Mouse (Mus musculus) left cerebral cortex, postnatal 36 days (tissue): ENCODE measurements around the gene Fam3c. TPM values are rescaled to one million over a fixed set of nuclear protein-coding genes. Genes with fewer than 3 reads are reported as not detected.

Experiments used
- DNase-seq, 2 experiments: peaks; one replicate each; pipeline ENCODE4 v3.0.0; 2021 to 2022; ENCODE audit warnings: low spot score in 2 of 2, mixed read lengths in 1 of 2
- intact Hi-C: fragments of 180-260 bp; cut with DNase I; formaldehyde crosslinking; loops from one replicate; pipeline ENCODE4 v1.15.1; 2025
- total RNA-seq, 2 experiments: library from RNA; stranded (reverse); gene quantifications; 2 replicates each; pipeline ENCODE4 v1.2.3; 2021

Fam3c gene
- total RNA-seq, 2 experiments from 2014 or later = 86.8 to 88.0 TPM

DNA sequence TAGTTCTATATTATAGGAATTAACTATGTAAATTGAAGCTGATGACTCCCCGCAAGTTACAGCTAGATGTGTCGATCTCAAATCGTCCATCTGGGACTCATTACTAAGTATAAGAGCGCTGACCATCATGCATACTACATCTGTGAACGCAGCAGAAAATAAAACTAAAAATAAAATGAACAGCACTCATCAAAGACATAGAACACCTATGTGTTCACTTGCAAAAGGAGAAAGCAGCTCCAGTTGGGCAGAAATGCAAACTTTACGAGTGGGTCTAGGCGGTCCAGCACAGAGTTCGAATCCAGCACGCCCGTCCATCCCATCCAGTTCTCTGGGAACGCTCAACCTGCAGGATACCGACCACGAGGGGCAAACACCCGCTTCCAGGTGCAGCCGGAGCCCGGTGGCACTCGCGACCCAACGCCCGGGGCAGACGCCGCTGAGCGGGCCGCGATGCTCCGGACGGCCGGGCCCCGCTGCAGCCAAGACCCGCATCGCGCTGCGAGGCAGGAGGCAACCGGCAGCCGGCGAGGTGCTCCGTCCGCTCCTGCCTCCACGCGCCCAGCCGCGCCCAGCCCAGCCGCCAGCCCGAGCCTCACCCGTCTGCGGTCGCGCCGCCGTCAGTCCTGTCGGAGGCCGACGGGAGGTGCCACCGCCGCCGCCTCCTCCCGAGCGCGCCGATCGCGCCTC, 502 bp downstream of the Fam3c start:
- intact Hi-C loops = no loop called here
- no peak for DNase-seq

DNA sequence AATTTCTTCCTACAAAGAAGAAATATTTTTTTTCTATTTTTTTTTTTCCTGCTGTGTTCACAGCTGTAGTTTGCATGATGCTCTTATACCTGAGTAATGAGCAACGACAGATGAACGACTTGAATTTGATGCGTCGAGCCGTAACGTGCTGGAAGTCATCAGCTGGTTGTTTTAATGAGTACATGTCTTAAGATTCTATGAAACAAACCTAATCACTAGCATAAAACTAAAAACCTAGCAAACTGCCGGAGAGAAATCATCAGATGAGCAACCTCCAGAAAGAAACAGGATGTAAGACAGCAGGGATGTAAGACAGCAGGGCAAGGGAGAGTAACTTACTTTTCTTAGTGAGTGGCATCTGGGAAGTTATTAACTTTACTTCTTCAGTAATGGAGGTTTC, 1.4 kb downstream of the Fam3c start:
- no peak for DNase-seq
- intact Hi-C loops = no loop called here

DNA sequence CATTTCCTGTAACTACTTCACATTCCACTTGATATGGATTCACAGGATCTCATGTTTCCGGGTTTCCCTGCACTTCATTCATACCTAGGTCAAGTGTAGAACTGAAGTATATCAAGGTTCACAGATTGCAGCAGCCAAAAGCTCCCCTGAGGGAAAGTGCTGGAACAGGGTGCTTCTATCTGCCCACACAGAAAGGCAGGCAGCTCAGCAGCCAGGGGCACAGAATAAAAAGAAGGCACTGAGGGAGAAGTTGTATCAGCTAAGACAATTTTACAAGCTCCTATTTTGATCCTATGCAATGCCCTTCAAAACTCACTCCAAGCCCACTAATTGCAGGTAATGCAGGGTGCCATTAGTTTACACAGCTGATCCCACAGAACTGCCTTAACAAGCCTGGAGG, 2.0 kb downstream of the Fam3c start:
- intact Hi-C loops = no loop called here

GRCm38 (mm10) chr6:22351551-22351950, 4.5 kb downstream of the Fam3c start:
- DNase-seq = no peak
- intact Hi-C loops = no loop called here

More for the DNA sequence above, 2.0 kb downstream of the Fam3c start:
- DNase-seq = peak in 1 of 2 experiments; percentile 13

GRCm38 (mm10) chr6:22350239-22350571, 5.8 kb downstream of the Fam3c start:
- intact Hi-C loops = no loop called here

GRCm38 (mm10) chr6:22349531-22350238, 6.4 kb downstream of the Fam3c start:
- DNase-seq = no peak
- intact Hi-C loops = no loop called here

More at GRCm38 (mm10) chr6:22350239-22350571, 5.8 kb downstream of the Fam3c start:
- DNase-seq = no peak

GRCm38 (mm10) chr6:22348975-22349374, 7.1 kb downstream of the Fam3c start:
- DNase-seq = no peak
- intact Hi-C loops = no loop called here

GRCm38 (mm10) chr6:22348130-22348529, 7.9 kb downstream of the Fam3c start:
- intact Hi-C loops = no loop called here
- no peak for DNase-seq

DNA sequence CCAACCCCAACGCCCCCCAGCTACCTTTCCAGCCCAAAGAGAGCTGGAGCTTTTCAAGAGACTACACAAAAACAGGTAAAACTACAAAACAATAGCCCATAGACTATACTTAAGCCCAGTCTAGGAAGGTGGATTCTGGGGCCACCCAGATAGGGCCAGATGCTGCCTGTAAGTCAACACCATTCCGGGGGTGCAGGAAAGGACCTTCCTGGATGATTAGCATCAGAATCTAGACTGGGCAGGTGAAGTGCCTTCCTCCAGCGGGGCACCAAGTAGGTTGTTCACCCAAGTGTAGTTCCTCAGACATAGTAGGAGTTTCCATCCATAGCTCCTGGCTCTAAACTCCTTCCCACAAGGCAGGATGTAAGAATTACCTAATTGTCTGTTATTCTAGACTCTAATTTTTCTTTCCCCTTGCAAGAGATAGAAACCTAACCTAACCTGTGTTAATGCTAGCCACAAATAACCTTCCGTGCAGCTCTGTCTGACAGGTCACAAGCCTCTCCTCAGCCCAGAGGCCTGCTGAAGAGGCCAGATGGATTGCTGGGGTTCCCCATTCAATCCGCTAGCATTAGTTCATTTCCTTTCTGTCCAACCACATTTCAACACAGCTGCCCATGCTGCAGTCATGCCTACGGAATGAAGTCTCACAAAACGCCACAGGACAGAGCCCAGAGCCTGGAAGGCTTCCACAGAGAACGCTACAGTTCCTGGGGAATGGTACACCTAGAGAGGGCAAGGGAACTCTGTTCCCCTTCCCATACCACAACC, 8.7 kb downstream of the Fam3c start:
- no peak for DNase-seq
- intact Hi-C loops = no loop called here

- intact Hi-C loops = no loop called here
- DNase-seq = no peak
These were observed 11.6 kb downstream of the Fam3c start for GRCm38 (mm10) chr6:22344443-22344842.

DNA sequence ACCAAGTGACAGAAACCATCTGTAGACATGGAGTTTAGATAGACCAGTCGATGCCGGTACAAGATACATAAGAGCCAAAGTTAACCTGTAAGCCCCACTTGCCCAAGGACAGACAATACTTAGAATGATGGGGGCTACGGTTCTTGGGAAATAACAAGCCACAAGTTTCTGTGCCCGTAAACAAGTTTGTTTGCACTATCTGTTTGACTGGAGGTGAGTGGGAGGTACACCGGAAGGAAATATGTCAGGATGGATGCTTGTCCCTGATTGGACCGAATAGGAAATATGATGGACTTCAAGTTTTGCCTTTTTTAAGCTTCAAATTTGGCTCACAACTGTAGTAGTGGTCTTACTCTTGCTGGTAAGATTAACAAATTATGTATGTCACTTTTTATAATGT, 12.3 kb downstream of the Fam3c start:
- intact Hi-C loops = no loop called here
- no peak for DNase-seq

DNA sequence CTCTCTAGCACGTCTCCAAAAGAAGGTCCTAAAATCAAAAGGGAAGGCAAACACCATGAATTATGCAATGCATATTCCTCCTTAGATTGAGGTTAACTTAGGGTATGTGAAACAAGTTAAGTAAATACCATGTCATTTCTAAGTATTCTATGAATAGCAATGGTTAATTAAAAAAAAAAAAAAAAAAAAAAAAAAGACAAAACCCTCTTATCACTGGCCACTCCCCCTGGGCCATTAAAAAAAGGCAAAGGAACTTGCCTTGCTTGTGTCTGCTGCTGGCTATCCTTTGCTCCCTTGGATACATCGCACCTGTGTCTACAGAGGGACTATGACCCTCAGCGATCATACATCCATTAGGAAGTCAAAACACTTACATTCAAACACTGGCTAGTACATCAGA, 12.8 kb downstream of the Fam3c start:
- intact Hi-C loops = no loop called here

GRCm38 (mm10) chr6:22340779-22341178, 15.3 kb downstream of the Fam3c start:
- no peak for DNase-seq
- intact Hi-C loops = no loop called here

More for the DNA sequence above, 12.8 kb downstream of the Fam3c start:
- no peak for DNase-seq

GRCm38 (mm10) chr6:22339763-22340542, 16.1 kb downstream of the Fam3c start:
- DNase-seq = no peak
- intact Hi-C loops = no loop called here

DNA sequence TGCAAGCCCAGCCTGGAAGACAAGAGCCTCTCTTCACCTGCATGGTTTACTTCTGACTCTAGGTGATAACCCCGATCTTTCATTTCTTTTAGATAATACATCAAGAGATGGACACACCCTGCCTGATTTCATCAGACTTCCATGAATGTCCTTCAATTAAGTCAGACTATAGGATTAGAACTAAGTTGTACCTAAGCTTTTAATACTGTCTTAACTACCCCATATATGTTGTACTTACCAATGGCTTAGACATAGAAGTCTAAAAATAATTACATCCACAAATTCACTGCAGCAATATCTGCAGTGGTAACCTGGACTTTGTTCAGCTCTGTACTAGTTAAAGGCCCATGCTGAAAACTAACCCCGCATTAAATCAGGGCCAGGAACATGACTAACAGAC, 23.5 kb downstream of the Fam3c start:
- no peak for DNase-seq
- intact Hi-C loops = no loop called here

DNA sequence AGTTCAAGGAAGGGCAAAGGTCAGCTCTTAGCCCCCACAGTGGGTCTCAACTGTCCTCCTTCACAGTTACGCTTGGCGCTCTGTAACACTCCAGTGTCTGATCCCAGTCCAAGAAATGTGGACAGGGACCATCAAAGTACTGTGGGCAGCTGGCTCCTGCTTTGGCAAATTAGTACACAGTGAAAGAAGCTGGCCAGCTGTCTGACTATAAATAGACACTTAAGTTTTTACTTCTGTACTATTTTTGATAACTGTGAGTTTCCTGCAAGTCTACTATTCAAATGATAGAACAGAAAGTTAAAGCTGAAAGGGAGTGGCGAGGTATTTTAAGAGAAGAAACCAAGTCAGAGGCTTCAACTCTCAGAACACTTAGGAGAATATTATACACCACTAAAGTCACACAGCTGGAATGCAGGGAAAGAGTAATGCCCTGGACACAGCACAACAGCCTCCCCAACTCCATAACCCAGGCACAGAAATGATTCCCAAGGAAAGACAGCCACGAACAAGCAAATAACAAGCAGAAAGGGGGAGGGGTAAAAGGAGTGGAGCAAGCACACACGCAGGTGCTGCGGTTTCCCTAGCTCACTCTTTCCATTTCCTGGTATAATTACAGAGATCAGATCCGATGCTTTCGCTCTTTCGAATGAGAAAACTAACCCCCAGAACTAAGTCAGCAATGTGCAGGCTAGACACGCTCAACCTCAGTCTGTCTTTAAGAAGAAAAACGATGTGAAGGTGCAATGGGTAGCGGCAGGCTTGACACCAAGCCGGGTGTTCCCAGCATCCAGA, 25.7 kb downstream of the Fam3c start:
- no peak for DNase-seq
- intact Hi-C loops = no loop called here

DNA sequence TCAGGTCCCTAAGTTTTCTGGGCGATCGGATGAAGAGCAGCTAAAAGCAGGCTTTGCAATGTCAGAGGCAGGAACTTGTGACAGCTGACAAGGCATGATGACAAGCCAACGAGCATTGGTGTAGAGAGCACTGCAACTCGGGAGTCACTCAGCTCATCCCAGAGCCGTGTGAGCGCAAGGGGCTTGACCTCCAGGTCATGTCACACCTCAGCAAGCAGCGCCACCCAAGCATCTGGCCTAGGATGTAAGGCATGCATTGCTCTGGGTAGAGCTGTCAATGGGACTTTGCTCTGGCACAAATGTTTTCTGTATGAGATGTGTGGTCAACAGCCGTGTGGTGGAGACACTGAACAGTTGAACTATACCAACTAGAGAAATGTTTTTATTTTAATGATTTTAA, 28.1 kb downstream of the Fam3c start:
- intact Hi-C loops = loop anchor here (5.0 kb wide), 2 partner anchors 206 to 654 kb away; no protein-coding TSS in a partner anchor
- no peak for DNase-seq

DNA sequence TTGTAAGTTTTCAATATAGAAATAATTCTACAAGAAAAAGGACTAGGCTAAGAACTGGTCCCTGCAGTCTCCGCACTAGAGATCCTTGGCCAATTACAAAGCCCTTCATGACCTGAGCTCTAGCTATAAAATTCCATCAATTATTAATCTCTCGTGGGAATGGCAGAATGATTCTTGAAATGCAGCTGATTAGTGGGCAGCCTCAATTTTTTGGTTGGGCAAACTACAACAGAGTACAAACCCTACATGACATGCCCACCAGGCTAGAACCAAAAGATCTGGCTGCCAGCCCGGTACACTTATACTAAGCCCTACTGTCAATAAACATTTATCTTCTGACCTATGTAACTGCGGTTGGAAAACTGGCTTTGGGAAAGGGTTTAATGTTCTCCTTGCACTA, 29.0 kb downstream of the Fam3c start:
- intact Hi-C loops = loop anchor here (5.0 kb wide), 2 partner anchors 205 to 655 kb away; no protein-coding TSS in a partner anchor
- no peak for DNase-seq

GRCm38 (mm10) chr6:22326289-22326688, 29.8 kb downstream of the Fam3c start:
- intact Hi-C loops = loop anchor here (5.0 kb wide), 2 partner anchors 204 to 656 kb away; no protein-coding TSS in a partner anchor
- no peak for DNase-seq
